Comparison of ENCODE assay signal across 12 mouse cellular contexts in the genomic region with DNA sequence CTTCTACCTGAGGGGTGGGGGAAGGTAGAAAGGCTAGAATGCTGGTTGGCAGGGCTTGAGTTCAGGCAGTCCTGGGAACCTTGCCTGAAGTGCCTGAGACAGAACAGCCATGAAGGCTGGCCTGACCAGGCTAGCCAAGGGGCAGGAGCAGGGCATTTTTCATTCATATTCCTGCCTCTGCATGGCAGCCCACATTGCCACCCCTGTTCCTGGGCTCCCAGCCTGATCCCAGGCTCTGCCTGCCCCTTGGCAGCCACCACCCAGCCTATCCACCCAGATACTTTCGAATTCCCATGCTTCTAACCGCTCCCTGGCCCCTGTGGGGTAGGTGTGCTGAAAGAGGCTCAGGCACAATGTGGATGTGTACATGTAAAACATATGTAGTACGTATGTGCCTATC. TPM values are rescaled to one million over a fixed set of nuclear protein-coding genes. Genes with fewer than 3 reads are reported as not detected.
DNase-seq lines count a peak whose midpoint lies in the region; ATAC-seq and TF ChIP-seq lines count a peak whose summit lies in the region.
"Had no signal": no experiment of that assay in that cellular context is flagged by ENCODE, and none has a peak within 500 bp of the region (broad histone marks: within the 10 kb centered on the region; RNA-seq: fewer than 3 reads in every experiment).

No protein-coding gene starts in this region.

- WGBS in embryonic facial prominence, embryonic 12.5 days, result 90% methylated on average over 3 of the region's 3 CpGs
- 91% methylated on average over 3 of the region's 3 CpGs for WGBS in limb, embryonic 15.5 days

- no peak overlapping the region for H3K4me3 ChIP-seq in left cerebral cortex, adult 2 months
- H3K4me3 ChIP-seq in embryonic facial prominence, embryonic 12.5 days, result no peak overlapping the region
- H3K4me3 ChIP-seq in limb, embryonic 15.5 days, result no peak overlapping the region

- intact Hi-C loops in heart, postnatal 36 days (cut with DNase I), result loop anchor here (2.0 to 5.0 kb wide), 2 partner anchors 29 to 36 kb away; no protein-coding TSS in a partner anchor
- intact Hi-C loops in left cerebral cortex, adult 2 months (cut with DNase I), result no loop called here

- H3K36me3 ChIP-seq in embryonic facial prominence, embryonic 12.5 days, result no peaks in the 10 kb centered on the region
- no peaks in the 10 kb centered on the region for H3K36me3 ChIP-seq in limb, embryonic 15.5 days

- H3K27ac ChIP-seq in left cerebral cortex, adult 2 months, result peak overlapping the region; percentile 69; the same call in 1 of the 2 replicates
- H3K27ac ChIP-seq in embryonic facial prominence, embryonic 12.5 days, result peak overlapping the region; percentile 90
- H3K27ac ChIP-seq in limb, embryonic 15.5 days, result peak overlapping the region; percentile 75; the same call in 1 of the 2 replicates

- no peak overlapping the region for H3K9ac ChIP-seq in embryonic facial prominence, embryonic 12.5 days
- H3K9ac ChIP-seq in limb, embryonic 15.5 days, result no peak overlapping the region

- H3K4me1 ChIP-seq in embryonic facial prominence, embryonic 12.5 days, result peaks cover 25% of the 10 kb centered on the region
- peaks cover 40% of the 10 kb centered on the region for H3K4me1 ChIP-seq in limb, embryonic 15.5 days

- TF ChIP-seq CTCF in left cerebral cortex, adult 2 months (IDR thresholded peaks at IDR 0.05), result no peak

- peak; percentile 91 for DNase-seq in heart, adult 11 months
- DNase-seq in heart, postnatal 36 days, result no peak
- no peak for DNase-seq in left cerebral cortex, adult 2 months (ENCODE audit: extremely low spot score in 1 of 2, low spot score in 2 of 2)
- no peak for DNase-seq in left cerebral cortex, adult 18-20 months (ENCODE audit: low spot score in 2 of 2)
- no peak for DNase-seq in embryo, embryonic 10.5 days (ENCODE audit: low spot score)
- DNase-seq in urinary bladder, postnatal 36 days (ENCODE audit: low spot score in 2 of 2), result no peak
- DNase-seq: adrenal gland, postnatal 25 days had no signal

- no peak overlapping the region for H3K4me2 ChIP-seq in embryonic facial prominence, embryonic 12.5 days (replicated peaks)
- no peak overlapping the region for H3K4me2 ChIP-seq in limb, embryonic 15.5 days

- no peaks in the 10 kb centered on the region for H3K9me3 ChIP-seq in embryonic facial prominence, embryonic 12.5 days
- no peaks in the 10 kb centered on the region for H3K9me3 ChIP-seq in limb, embryonic 15.5 days

- ATAC-seq in embryonic facial prominence, embryonic 12.5 days (ENCODE audit: insufficient number of reproducible peaks, insufficient read depth, low FRiP score, low TSS enrichment), result no peak
- ATAC-seq in limb, embryonic 15.5 days (ENCODE audit: insufficient number of reproducible peaks, low FRiP score, low TSS enrichment, low read depth), result no peak

- H3K27me3 ChIP-seq in embryonic facial prominence, embryonic 12.5 days, result no peaks in the 10 kb centered on the region
- no peaks in the 10 kb centered on the region for H3K27me3 ChIP-seq in limb, embryonic 15.5 days

RNA-seq across cellular contexts. Expression of gene 1600014C23Rik, which starts 32.3 kb away (rescaled TPM):
- not detected for total RNA-seq in heart, postnatal 36 days (2021)
- total RNA-seq in left cerebral cortex, adult 2 months (2021), result not detected
- not detected for total RNA-seq in left cerebral cortex, adult 18-20 months (2021)
- polyA plus RNA-seq in embryonic facial prominence, embryonic 12.5 days (2016; fragmentation: Nextera tagmentation; extraction: Ambion mirVana), result 0.47 TPM in 1 of 2 replicates, not detected in the other
- polyA plus RNA-seq in limb, embryonic 15.5 days (2015; fragmentation: Nextera tagmentation; extraction: Ambion mirVana), result 0.63 TPM in 1 of 2 replicates, not detected in the other
- total RNA-seq: adrenal gland, postnatal 25 days; layer of hippocampus, adult 18-20 months; liver, adult 2 months; monocyte, adult 5-6 weeks had no signal
- polyA plus RNA-seq: liver, adult 2 months had no signal
